In the genomic region with DNA sequence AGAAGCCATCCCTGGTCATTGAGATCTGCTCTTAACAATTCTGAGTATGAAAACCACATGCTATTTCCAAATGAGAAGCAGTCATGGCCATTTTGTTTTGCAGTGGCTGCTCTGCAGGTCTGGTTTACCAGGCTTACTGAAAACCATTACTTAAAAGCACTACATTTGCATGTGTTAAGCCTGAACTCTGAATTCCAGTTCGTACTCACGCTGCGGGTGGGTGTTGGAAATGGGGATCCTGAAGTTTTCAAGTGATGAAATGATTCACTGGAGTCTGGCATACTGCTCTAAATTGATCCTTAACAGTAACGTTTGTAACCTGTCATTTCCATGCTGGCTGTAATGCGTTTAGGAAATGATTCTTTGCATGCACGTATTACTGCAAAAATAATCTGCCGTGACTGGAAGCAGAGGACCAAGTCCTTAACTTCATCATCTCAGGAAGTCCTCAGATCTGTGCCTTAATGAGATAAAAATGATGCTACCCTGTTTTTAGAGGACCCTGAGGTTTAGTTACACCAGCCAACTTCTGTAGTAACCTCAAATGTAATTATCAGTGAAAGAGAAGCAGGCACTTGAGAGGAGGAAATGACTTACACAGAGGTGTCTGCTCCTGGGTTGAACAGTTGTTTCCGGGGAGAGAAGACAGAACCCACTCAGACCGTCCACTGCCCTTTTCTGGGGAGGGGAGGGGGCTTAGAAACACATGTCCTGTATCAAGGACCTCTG, we compare ENCODE assay signal across 17 mouse cellular contexts.
DNase-seq lines count a peak whose midpoint lies in the region; ATAC-seq lines count a peak whose summit lies in the region.
"Had no signal": no experiment of that assay in that cellular context is flagged by ENCODE, and none has a peak within 500 bp of the region (broad histone marks: within the 10 kb centered on the region; RNA-seq: fewer than 3 reads in every experiment).

No protein-coding gene starts in this region.

- H3K36me3 ChIP-seq in midbrain, embryonic 10.5 days = no peaks in the 10 kb centered on the region
- H3K36me3 ChIP-seq in midbrain, embryonic 16.5 days (ENCODE audit: control insufficient read depth, insufficient read depth, low read length) = no peaks in the 10 kb centered on the region
- H3K36me3 ChIP-seq in embryonic facial prominence, embryonic 12.5 days = no peaks in the 10 kb centered on the region
- H3K36me3 ChIP-seq: neural tube, embryonic 15.5 days had no signal

- H3K27ac ChIP-seq in midbrain, embryonic 10.5 days (replicated peaks) = 0 out of 2 replicates have a peak overlapping the region, but pooled peaks have one; percentile 33
- no peak overlapping the region; the same call in 1 of the 2 replicates for H3K27ac ChIP-seq in midbrain, embryonic 16.5 days (ENCODE audit: low read length)
- no peak overlapping the region; the same call in 1 of the 2 replicates for H3K27ac ChIP-seq in embryonic facial prominence, embryonic 12.5 days
- H3K27ac ChIP-seq: neural tube, embryonic 15.5 days had no signal

- H3K4me1 ChIP-seq in midbrain, embryonic 10.5 days = peaks cover 40% of the 10 kb centered on the region
- peaks cover 19% of the 10 kb centered on the region for H3K4me1 ChIP-seq in midbrain, embryonic 16.5 days (ENCODE audit: control insufficient read depth, insufficient read depth, low read length)
- H3K4me1 ChIP-seq in embryonic facial prominence, embryonic 12.5 days = peaks cover 35% of the 10 kb centered on the region

- 53% methylated on average over 9 of the region's 9 CpGs for WGBS in midbrain, embryonic 10.5 days
- 41% methylated on average over 9 of the region's 9 CpGs for WGBS in midbrain, embryonic 16.5 days
- 24% methylated on average over 9 of the region's 9 CpGs for WGBS in embryonic facial prominence, embryonic 12.5 days

- no peak overlapping the region for H3K4me3 ChIP-seq in midbrain, embryonic 10.5 days
- no peak overlapping the region for H3K4me3 ChIP-seq in midbrain, embryonic 16.5 days (ENCODE audit: low read depth, low read length)
- no peak overlapping the region for H3K4me3 ChIP-seq in embryonic facial prominence, embryonic 12.5 days
- H3K4me3 ChIP-seq: neural tube, embryonic 15.5 days had no signal

- H3K27me3 ChIP-seq in midbrain, embryonic 10.5 days (ENCODE audit: low read depth, poor library complexity, severe bottlenecking) = no peaks in the 10 kb centered on the region
- H3K27me3 ChIP-seq in midbrain, embryonic 16.5 days (ENCODE audit: control insufficient read depth, insufficient read depth, low read depth, low read length) = no peaks in the 10 kb centered on the region
- no peaks in the 10 kb centered on the region for H3K27me3 ChIP-seq in embryonic facial prominence, embryonic 12.5 days
- H3K27me3 ChIP-seq: neural tube, embryonic 15.5 days had no signal

- H3K9me3 ChIP-seq in midbrain, embryonic 10.5 days (replicated peaks) = no peaks in the 10 kb centered on the region
- no peaks in the 10 kb centered on the region for H3K9me3 ChIP-seq in midbrain, embryonic 16.5 days (replicated peaks; ENCODE audit: control insufficient read depth, low read length, poor library complexity, severe bottlenecking)
- H3K9me3 ChIP-seq in embryonic facial prominence, embryonic 12.5 days = no peaks in the 10 kb centered on the region
- H3K9me3 ChIP-seq: neural tube, embryonic 15.5 days had no signal

- DNase-seq in frontal cortex, adult 2 months (ENCODE audit: extremely low spot score in 1 of 2, low spot score in 1 of 2) = peak; percentile 45 to 70
- DNase-seq in frontal cortex, postnatal 14 days (ENCODE audit: low spot score in 2 of 2) = no peak
- DNase-seq in midbrain, embryonic 10.5 days (ENCODE audit: low spot score) = no peak
- DNase-seq in telencephalon, adult 2 months (ENCODE audit: low read depth, low spot score) = peak; percentile 40
- no peak for DNase-seq in adrenal gland, adult 8-10 months
- DNase-seq in cerebellum, adult 11-12 months = no peak
- DNase-seq: adrenal gland, postnatal 36 days; cerebellum, adult 9-11 months; gastrocnemius, postnatal 36 days; heart, postnatal 36 days; kidney, adult 11 months; lung, postnatal 10 days; right cerebral cortex, postnatal 14 days; thymus, postnatal 36 days had no signal

- no peak overlapping the region for H3K4me2 ChIP-seq in midbrain, embryonic 16.5 days (ENCODE audit: low read length)
- peak overlapping the region; percentile 16; the same call in 1 of the 2 replicates for H3K4me2 ChIP-seq in embryonic facial prominence, embryonic 12.5 days (replicated peaks)
- H3K4me2 ChIP-seq: neural tube, embryonic 15.5 days had no signal

- ATAC-seq in midbrain, embryonic 16.5 days = no peak
- no peak for ATAC-seq in embryonic facial prominence, embryonic 12.5 days (ENCODE audit: insufficient number of reproducible peaks, insufficient read depth, low FRiP score, low TSS enrichment)

- H3K9ac ChIP-seq in midbrain, embryonic 16.5 days (ENCODE audit: low read depth, low read length) = no peak overlapping the region
- no peak overlapping the region for H3K9ac ChIP-seq in embryonic facial prominence, embryonic 12.5 days
- H3K9ac ChIP-seq: neural tube, embryonic 15.5 days had no signal

Comparison
In these comparisons a context has a peak if more than half of its experiments do, and no peak if none do; other contexts are left out.
1. DNase-seq: peak in frontal cortex, adult 2 months (2 of 2) and telencephalon, adult 2 months (single experiment); none in frontal cortex, postnatal 14 days (0 of 2), midbrain, embryonic 10.5 days (single experiment), adrenal gland, adult 8-10 months (single experiment) and cerebellum, adult 11-12 months (single experiment).